Mouse (Mus musculus): ENCODE data around the gene Vmn2r26.
"Not testable (repeated sequence)": the region's sequence is repeated elsewhere in the genome, so short reads cannot be mapped to it uniquely, and the experiment has no call there.

Gene Vmn2r26

GRCm38 (mm10) chr6:124024268-124024667, at the start of gene Vmn2r26:
Gene Vmn2r26, plus strand, starts transcription at chr6:124024568.
- DNase-seq (ENCODE audit: low spot score), result not testable (repeated sequence)

GRCm38 (mm10) chr6:124020841-124021240, 3.5 kb upstream of the Vmn2r26 start:
- DNase-seq (ENCODE audit: low spot score), result no peak

GRCm38 (mm10) chr6:124048388-124048787, 24.0 kb downstream of the Vmn2r26 start:
- no peak for DNase-seq (ENCODE audit: low spot score)

DNA sequence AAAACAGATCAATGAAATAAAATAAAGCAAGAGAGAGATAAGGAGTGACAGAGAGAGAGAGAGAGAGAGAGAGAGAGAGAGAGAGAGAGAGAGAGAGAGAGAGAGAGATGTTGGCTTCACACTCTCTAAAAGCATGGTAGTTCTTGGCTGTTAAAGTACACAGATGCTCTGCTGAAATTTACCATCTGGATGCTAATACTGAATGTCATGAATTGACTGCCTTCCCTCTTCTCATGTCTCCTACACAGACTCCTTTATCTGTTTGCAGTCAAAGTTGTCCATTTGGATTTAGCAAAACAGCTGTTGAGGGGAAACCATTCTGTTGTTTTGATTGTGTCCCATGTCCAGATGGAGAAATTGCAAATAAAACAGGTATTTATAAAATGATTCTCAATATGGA, 29.2 kb downstream of the Vmn2r26 start:
- DNase-seq (ENCODE audit: low spot score), result not testable (repeated sequence)

GRCm38 (mm10) chr6:124102334-124102733, 78.0 kb downstream of the Vmn2r26 start:
- DNase-seq (ENCODE audit: low spot score), result no peak
